Mouse (Mus musculus) MEL (cell line): ENCODE measurements around the gene Irgm2.

Experiments used
- CTCF ChIP-seq, 3 experiments: IDR thresholded peaks in 2 of 3; conservative IDR thresholded peaks in 1 of 3; 2 replicates each; pipeline ENCODE4 v1.5.1; 2011 to 2012; ENCODE audit warnings: low read length in 3 of 3, low read depth in 2 of 3, mild to moderate bottlenecking in 2 of 3, improper control_type of control experiment in 1 of 3, inconsistent platforms in 1 of 3, mixed read lengths in 1 of 3, moderate library complexity in 1 of 3; ENCODE audit not compliant: control insufficient read depth in 1 of 3, insufficient read depth in 1 of 3, poor library complexity in 1 of 3, severe bottlenecking in 1 of 3
- KAT2A ChIP-seq: conservative IDR thresholded peaks from 2 replicates; pipeline ENCODE4 v1.6.1; 2012; ENCODE audit warnings: low read depth, low read length, improper control_type of control experiment, inconsistent platforms
- MAFK ChIP-seq: IDR thresholded peaks from 2 replicates; pipeline ENCODE4 v1.6.1; 2011; ENCODE audit warnings: low read depth, mild to moderate bottlenecking, low read length, improper control_type of control experiment, borderline replicate concordance
- TAL1 ChIP-seq: IDR thresholded peaks from 2 replicates; pipeline ENCODE4 v1.6.1; 2012; ENCODE audit warnings: mild to moderate bottlenecking, inconsistent platforms, low read length, moderate library complexity, mixed read lengths
- ZMIZ1 ChIP-seq: IDR thresholded peaks from 2 replicates; pipeline ENCODE4 v1.6.1; 2012; ENCODE audit warnings: low read depth, mild to moderate bottlenecking, inconsistent platforms, low read length, improper control_type of control experiment, moderate library complexity

DNA sequence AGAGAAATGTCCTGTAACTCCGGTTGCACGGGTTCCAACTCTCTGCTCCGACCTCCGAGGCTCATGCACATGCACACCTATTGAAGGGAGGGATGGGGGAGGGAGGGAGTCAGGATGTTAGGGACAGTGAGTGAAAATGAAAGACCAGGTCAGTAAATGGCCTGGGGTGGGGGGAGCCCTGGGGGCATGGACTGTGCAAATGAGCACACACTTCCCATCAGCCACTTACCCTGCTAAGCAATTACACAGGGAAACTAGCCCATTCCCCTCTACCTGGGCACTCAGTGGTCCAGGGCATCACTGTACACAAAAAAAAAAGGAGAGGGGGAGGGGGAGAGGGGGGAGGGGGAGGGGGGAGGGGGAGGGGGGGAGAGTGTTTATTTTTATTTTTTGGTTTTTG is 755 bp upstream of the Irgm2 start:
- no peak for TF ChIP-seq CTCF (IDR thresholded peaks at IDR 0.05 in 2 of 3, conservative IDR thresholded peaks at IDR 0.05 in 1 of 3; ENCODE audit: control insufficient read depth in 1 of 3, insufficient read depth in 1 of 3, low read depth in 2 of 3, low read length in 3 of 3, poor library complexity in 1 of 3, severe bottlenecking in 1 of 3)
- no peak for TF ChIP-seq TAL1
- no peak for TF ChIP-seq KAT2A
- no peak for TF ChIP-seq MAFK
- TF ChIP-seq ZMIZ1, result no peak
